Mouse (Mus musculus): ENCODE measurements around the gene Bivm. TPM values are rescaled to one million over a fixed set of nuclear protein-coding genes. Genes with fewer than 3 reads are reported as not detected.

Gene Bivm
- polyA plus RNA-seq (2015; fragmentation: Nextera tagmentation; extraction: Ambion mirVana): 31.9 and 32.1 TPM in 2 replicates

- peak within 1 kb of the TSS; percentile 97 for H3K27ac ChIP-seq
- H3K4me1 ChIP-seq (replicated peaks): peaks cover 31% of the 10 kb centered on the region
- WGBS: under 1% methylated on average over 39 of the region's 39 CpGs
- peak within 1 kb of the TSS; percentile 92 for H3K9ac ChIP-seq
- peak within 1 kb of the TSS; percentile 66 for H3K4me3 ChIP-seq
- peak; percentile 98 for ATAC-seq (ENCODE audit: low FRiP score)
- H3K36me3 ChIP-seq: peaks cover 18% of the 10 kb centered on the region
- H3K4me2 ChIP-seq: peak within 1 kb of the TSS; percentile 83
- no peaks in the 10 kb centered on the region for H3K9me3 ChIP-seq
- H3K27me3 ChIP-seq: no peaks in the 10 kb centered on the region
Observed at GRCm38 (mm10) chr1:44118239-44119054, at the start of gene Bivm, which contains the start of gene Kdelc1. Gene Bivm (plus strand): TSS chr1:44118957. Gene Kdelc1 (minus strand): TSS chr1:44118808.

- H3K9ac ChIP-seq: peak overlapping the region; percentile 77
- WGBS: under 1% methylated on average over 55 of the region's 55 CpGs
- no peaks in the 10 kb centered on the region for H3K9me3 ChIP-seq
- peak overlapping the region; percentile 82 for H3K4me3 ChIP-seq
- H3K36me3 ChIP-seq: peaks cover 20% of the 10 kb centered on the region
- ATAC-seq (ENCODE audit: low FRiP score): peak; percentile 87
- H3K27me3 ChIP-seq: no peaks in the 10 kb centered on the region
- H3K4me2 ChIP-seq: peak overlapping the region; percentile 71
- peak overlapping the region; percentile 91 for H3K27ac ChIP-seq
- H3K4me1 ChIP-seq (replicated peaks): peaks cover 12% of the 10 kb centered on the region
Observed at GRCm38 (mm10) chr1:44101448-44102225, 17.1 kb upstream of the Bivm start.

GRCm38 (mm10) chr1:44102259-44102717 lies 16.5 kb upstream of the Bivm start, which contains the start of gene Tex30:
Gene Tex30 (minus strand): TSS chr1:44102441.
- peaks cover 12% of the 10 kb centered on the region for H3K4me1 ChIP-seq (replicated peaks)
- peak within 1 kb of the TSS; percentile 77 for H3K9ac ChIP-seq
- H3K27ac ChIP-seq: peak within 1 kb of the TSS; percentile 91
- peak within 1 kb of the TSS; percentile 71 for H3K4me2 ChIP-seq
- peak within 1 kb of the TSS; percentile 82 for H3K4me3 ChIP-seq
- H3K9me3 ChIP-seq: no peaks in the 10 kb centered on the region
- ATAC-seq (ENCODE audit: low FRiP score): peak; percentile 99
- no peaks in the 10 kb centered on the region for H3K27me3 ChIP-seq
- WGBS: 0% methylated on average over 55 of the region's 55 CpGs
- H3K36me3 ChIP-seq: peaks cover 14% of the 10 kb centered on the region

GRCm38 (mm10) chr1:44102939-44103338 lies 15.8 kb upstream of the Bivm start:
- no peak for ATAC-seq (ENCODE audit: low FRiP score)
- Histone ChIP-seq H3K4me1 (replicated peaks) (peaks cover 12% of the 10 kb centered on the region), H3K9ac (peak overlapping the region; percentile 77; the same call in 1 of the 2 replicates), H3K4me3 (peak overlapping the region; percentile 82), H3K27ac (no peak overlapping the region), H3K9me3 (no peaks in the 10 kb centered on the region), H3K4me2 (peak overlapping the region; percentile 71), H3K27me3 (no peaks in the 10 kb centered on the region), H3K36me3 (peaks cover 15% of the 10 kb centered on the region)
- WGBS: 12% methylated on average over 5 of the region's 5 CpGs

GRCm38 (mm10) chr1:44117571-44117970 lies 1.2 kb upstream of the Bivm start:
- Histone ChIP-seq H3K9ac (no peak overlapping the region), H3K4me3 (peak overlapping the region; percentile 22), H3K36me3 (peaks cover 22% of the 10 kb centered on the region), H3K9me3 (no peaks in the 10 kb centered on the region), H3K27me3 (no peaks in the 10 kb centered on the region), H3K4me2 (peak overlapping the region; percentile 83), H3K27ac (no peak overlapping the region), H3K4me1 (replicated peaks) (peaks cover 28% of the 10 kb centered on the region)
- ATAC-seq (ENCODE audit: low FRiP score): no peak

- Histone ChIP-seq H3K4me1 (replicated peaks) (peaks cover 31% of the 10 kb centered on the region), H3K27ac (peak overlapping the region; percentile 97), H3K9me3 (no peaks in the 10 kb centered on the region), H3K36me3 (peaks cover 21% of the 10 kb centered on the region), H3K4me3 (peak overlapping the region; percentile 66), H3K27me3 (no peaks in the 10 kb centered on the region), H3K9ac (peak overlapping the region; percentile 92), H3K4me2 (peak overlapping the region; percentile 83)
- under 1% methylated on average over 40 of the region's 43 CpGs for WGBS
- peak; percentile 90 for ATAC-seq (ENCODE audit: low FRiP score)
Observed at GRCm38 (mm10) chr1:44119201-44120073, 680 bp downstream of the Bivm start.

GRCm38 (mm10) chr1:44120074-44120406 lies 1.3 kb downstream of the Bivm start:
- H3K27ac ChIP-seq: peak overlapping the region; percentile 97
- peaks cover 31% of the 10 kb centered on the region for H3K4me1 ChIP-seq (replicated peaks)
- peak overlapping the region; percentile 92 for H3K9ac ChIP-seq
- peaks cover 27% of the 10 kb centered on the region for H3K36me3 ChIP-seq
- peak overlapping the region; percentile 66 for H3K4me3 ChIP-seq
- WGBS: 4% methylated on average over 6 of the region's 6 CpGs
- peak; percentile 22; the same call in 1 of the 2 replicates for ATAC-seq (ENCODE audit: low FRiP score)
- peak overlapping the region; percentile 83 for H3K4me2 ChIP-seq
- no peaks in the 10 kb centered on the region for H3K27me3 ChIP-seq
- H3K9me3 ChIP-seq: no peaks in the 10 kb centered on the region

- 95% methylated on average over 3 of the region's 3 CpGs for WGBS
- no peak for ATAC-seq (ENCODE audit: low FRiP score)
- H3K9ac ChIP-seq: no peak overlapping the region
Observed at GRCm38 (mm10) chr1:44122256-44122655, 3.5 kb downstream of the Bivm start.

GRCm38 (mm10) chr1:44125590-44125989 lies 6.8 kb downstream of the Bivm start:
- no peak for ATAC-seq (ENCODE audit: low FRiP score)
- no peak overlapping the region for H3K27ac ChIP-seq
- no peak overlapping the region for H3K4me2 ChIP-seq
- WGBS: 98% methylated on average over 4 of the region's 4 CpGs
- H3K27me3 ChIP-seq: no peaks in the 10 kb centered on the region
- H3K36me3 ChIP-seq: peaks cover 57% of the 10 kb centered on the region
- H3K4me3 ChIP-seq: no peak overlapping the region
- H3K4me1 ChIP-seq (replicated peaks): peaks cover 19% of the 10 kb centered on the region
- no peak overlapping the region for H3K9ac ChIP-seq
- no peaks in the 10 kb centered on the region for H3K9me3 ChIP-seq

More at GRCm38 (mm10) chr1:44122256-44122655, 3.5 kb downstream of the Bivm start:
- Histone ChIP-seq H3K9me3 (no peaks in the 10 kb centered on the region), H3K4me3 (no peak overlapping the region), H3K36me3 (peaks cover 33% of the 10 kb centered on the region), H3K4me1 (replicated peaks) (peaks cover 31% of the 10 kb centered on the region), H3K27me3 (no peaks in the 10 kb centered on the region), H3K4me2 (peak overlapping the region; percentile 30; the same call in 1 of the 2 replicates), H3K27ac (no peak overlapping the region)

- ATAC-seq (ENCODE audit: low FRiP score): no peak
- H3K9ac ChIP-seq: no peak overlapping the region
- H3K27ac ChIP-seq: no peak overlapping the region
- H3K4me1 ChIP-seq (replicated peaks): no peaks in the 10 kb centered on the region
- no peak overlapping the region for H3K4me2 ChIP-seq
- no peaks in the 10 kb centered on the region for H3K27me3 ChIP-seq
- H3K9me3 ChIP-seq: no peaks in the 10 kb centered on the region
- H3K4me3 ChIP-seq: no peak overlapping the region
- H3K36me3 ChIP-seq: peaks cover 56% of the 10 kb centered on the region
- 85% methylated on average over 4 of the region's 4 CpGs for WGBS
Observed at GRCm38 (mm10) chr1:44129929-44130581, 11.3 kb downstream of the Bivm start.

GRCm38 (mm10) chr1:44140232-44140631 lies 21.5 kb downstream of the Bivm start:
- Histone ChIP-seq H3K9me3 (no peaks in the 10 kb centered on the region), H3K4me2 (no peak overlapping the region), H3K4me1 (replicated peaks) (no peaks in the 10 kb centered on the region), H3K4me3 (no peak overlapping the region), H3K27ac (no peak overlapping the region), H3K36me3 (peaks cover 75% of the 10 kb centered on the region), H3K9ac (no peak overlapping the region), H3K27me3 (no peaks in the 10 kb centered on the region)
- 90% methylated on average over 4 of the region's 4 CpGs for WGBS
- no peak for ATAC-seq (ENCODE audit: low FRiP score)
